Mouse (Mus musculus): ENCODE results near the gene Ranbp17. TPM values are rescaled to one million over a fixed set of nuclear protein-coding genes. Genes with fewer than 3 reads are reported as not detected.
A peak's percentile ranks its signal among the peaks of the same experiment; 100 is the strongest.

The Ranbp17 gene
- total RNA-seq (2014; fragmentation: Nextera tagmentation): 8.6 and 9.7 TPM in 2 replicates
- 5.9 and 6.6 TPM in 2 replicates for total RNA-seq (2017)

GRCm38 (mm10) chr11:33513376-33513991, at the start of gene Ranbp17:
Gene Ranbp17, minus strand, starts transcription at chr11:33513746.
- ATAC-seq (replicated peaks; ENCODE audit: low FRiP score, low TSS enrichment, poor library complexity, severe bottlenecking): peak; percentile 73

GRCm38 (mm10) chr11:33554123-33554522, 40.6 kb upstream of the Ranbp17 start:
- ATAC-seq (replicated peaks; ENCODE audit: low FRiP score, low TSS enrichment, poor library complexity, severe bottlenecking): no peak

- ATAC-seq (replicated peaks; ENCODE audit: low FRiP score, low TSS enrichment, poor library complexity, severe bottlenecking): no peak
Observed at GRCm38 (mm10) chr11:33550861-33551560, 37.5 kb upstream of the Ranbp17 start.

- no peak for ATAC-seq (replicated peaks; ENCODE audit: low FRiP score, low TSS enrichment, poor library complexity, severe bottlenecking)
Observed at GRCm38 (mm10) chr11:33547386-33547785, 33.8 kb upstream of the Ranbp17 start.

- no peak for ATAC-seq (replicated peaks; ENCODE audit: low FRiP score, low TSS enrichment, poor library complexity, severe bottlenecking)
Observed at GRCm38 (mm10) chr11:33544945-33545344, 31.4 kb upstream of the Ranbp17 start.

GRCm38 (mm10) chr11:33544121-33544520, 30.6 kb upstream of the Ranbp17 start:
- no peak for ATAC-seq (replicated peaks; ENCODE audit: low FRiP score, low TSS enrichment, poor library complexity, severe bottlenecking)

- ATAC-seq (replicated peaks; ENCODE audit: low FRiP score, low TSS enrichment, poor library complexity, severe bottlenecking): no peak
Observed at GRCm38 (mm10) chr11:33537390-33538125, 24.0 kb upstream of the Ranbp17 start.

GRCm38 (mm10) chr11:33536636-33537035, 23.1 kb upstream of the Ranbp17 start:
- no peak for ATAC-seq (replicated peaks; ENCODE audit: low FRiP score, low TSS enrichment, poor library complexity, severe bottlenecking)

- no peak for ATAC-seq (replicated peaks; ENCODE audit: low FRiP score, low TSS enrichment, poor library complexity, severe bottlenecking)
Observed at GRCm38 (mm10) chr11:33534541-33534940, 21.0 kb upstream of the Ranbp17 start.

GRCm38 (mm10) chr11:33533577-33533976, 20.0 kb upstream of the Ranbp17 start:
- no peak for ATAC-seq (replicated peaks; ENCODE audit: low FRiP score, low TSS enrichment, poor library complexity, severe bottlenecking)

- ATAC-seq (replicated peaks; ENCODE audit: low FRiP score, low TSS enrichment, poor library complexity, severe bottlenecking): no peak
Observed at GRCm38 (mm10) chr11:33529576-33529975, 16.0 kb upstream of the Ranbp17 start.

- peak; percentile 98 for ATAC-seq (replicated peaks; ENCODE audit: low FRiP score, low TSS enrichment, poor library complexity, severe bottlenecking)
Observed at GRCm38 (mm10) chr11:33512854-33513375, 631 bp downstream of the Ranbp17 start.

- no peak for ATAC-seq (replicated peaks; ENCODE audit: low FRiP score, low TSS enrichment, poor library complexity, severe bottlenecking)
Observed at GRCm38 (mm10) chr11:33509401-33509800, 4.1 kb downstream of the Ranbp17 start.

- no peak for ATAC-seq (replicated peaks; ENCODE audit: low FRiP score, low TSS enrichment, poor library complexity, severe bottlenecking)
Observed at GRCm38 (mm10) chr11:33485746-33486145, 27.8 kb downstream of the Ranbp17 start.

GRCm38 (mm10) chr11:33480410-33480809, 33.1 kb downstream of the Ranbp17 start:
- no peak for ATAC-seq (replicated peaks; ENCODE audit: low FRiP score, low TSS enrichment, poor library complexity, severe bottlenecking)

GRCm38 (mm10) chr11:33479209-33479608, 34.3 kb downstream of the Ranbp17 start:
- peak; percentile 98 for ATAC-seq (replicated peaks; ENCODE audit: low FRiP score, low TSS enrichment, poor library complexity, severe bottlenecking)

- ATAC-seq (replicated peaks; ENCODE audit: low FRiP score, low TSS enrichment, poor library complexity, severe bottlenecking): no peak
Observed at GRCm38 (mm10) chr11:33476634-33477033, 36.9 kb downstream of the Ranbp17 start.

GRCm38 (mm10) chr11:33461172-33461571, 52.4 kb downstream of the Ranbp17 start:
- ATAC-seq (replicated peaks; ENCODE audit: low FRiP score, low TSS enrichment, poor library complexity, severe bottlenecking): peak; percentile 89

- no peak for ATAC-seq (replicated peaks; ENCODE audit: low FRiP score, low TSS enrichment, poor library complexity, severe bottlenecking)
Observed at GRCm38 (mm10) chr11:33454069-33454468, 59.5 kb downstream of the Ranbp17 start.

GRCm38 (mm10) chr11:33433813-33434212, 79.7 kb downstream of the Ranbp17 start:
- no peak for ATAC-seq (replicated peaks; ENCODE audit: low FRiP score, low TSS enrichment, poor library complexity, severe bottlenecking)

Measured in megakaryocyte-erythroid progenitor cell, adult 5-6 weeks (primary cell).